Mouse (Mus musculus): ENCODE data around the gene Bcl7c.
"Not testable (repeated sequence)": the region's sequence is repeated elsewhere in the genome, so short reads cannot be mapped to it uniquely, and the experiment has no call there.

Gene Bcl7c

DNA sequence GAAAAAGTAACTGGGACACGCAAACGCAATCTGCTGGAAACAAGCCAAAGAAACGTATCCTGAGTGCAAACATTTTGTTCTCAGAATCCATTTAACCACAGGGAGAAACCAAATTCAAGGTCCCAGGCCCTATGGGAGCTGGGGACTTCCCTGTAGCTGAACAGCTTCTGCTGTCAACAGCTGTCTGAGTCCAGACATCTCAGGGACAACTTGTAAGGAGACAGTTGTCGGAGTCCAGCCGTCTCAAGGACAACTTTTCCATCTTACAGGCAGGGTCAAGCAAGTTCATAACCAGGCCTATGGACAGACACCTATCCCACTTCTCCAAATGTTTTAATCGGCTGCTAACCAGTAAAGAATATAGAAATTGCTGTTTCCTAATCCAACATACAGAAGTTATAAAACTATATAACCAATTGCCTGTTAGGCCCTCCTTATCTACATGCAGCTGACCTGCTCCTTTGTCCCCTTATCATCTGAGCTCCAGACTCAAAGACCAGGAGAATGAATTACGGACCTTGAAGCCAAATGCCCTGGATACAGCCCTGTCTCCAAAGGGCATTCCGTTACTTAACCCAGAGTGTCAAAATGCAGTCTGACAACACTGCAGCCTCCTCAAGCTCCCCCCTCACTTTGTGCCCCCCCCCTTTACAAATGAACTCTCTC lies 26.7 kb downstream of the Bcl7c start:
- no peak for DNase-seq

DNA sequence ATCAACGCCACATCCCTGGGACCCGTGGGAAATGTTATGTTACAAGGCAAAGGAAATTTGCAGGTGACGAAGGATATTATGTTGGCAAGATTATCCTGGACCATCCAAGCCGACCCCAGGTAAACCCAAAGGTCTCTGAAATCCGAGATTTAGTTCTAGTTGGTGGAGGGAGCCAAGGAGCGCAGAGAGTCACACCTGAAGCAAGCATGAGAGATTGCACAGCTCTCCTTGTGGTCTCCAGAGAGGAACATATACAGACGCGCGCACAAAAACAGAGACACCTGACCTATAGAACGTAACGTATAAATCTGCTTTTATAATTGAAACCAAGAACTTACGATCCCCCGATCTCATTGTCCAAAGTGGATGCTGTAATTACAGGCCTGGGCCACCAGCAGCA lies 28.2 kb downstream of the Bcl7c start:
- DNase-seq: no peak

DNA sequence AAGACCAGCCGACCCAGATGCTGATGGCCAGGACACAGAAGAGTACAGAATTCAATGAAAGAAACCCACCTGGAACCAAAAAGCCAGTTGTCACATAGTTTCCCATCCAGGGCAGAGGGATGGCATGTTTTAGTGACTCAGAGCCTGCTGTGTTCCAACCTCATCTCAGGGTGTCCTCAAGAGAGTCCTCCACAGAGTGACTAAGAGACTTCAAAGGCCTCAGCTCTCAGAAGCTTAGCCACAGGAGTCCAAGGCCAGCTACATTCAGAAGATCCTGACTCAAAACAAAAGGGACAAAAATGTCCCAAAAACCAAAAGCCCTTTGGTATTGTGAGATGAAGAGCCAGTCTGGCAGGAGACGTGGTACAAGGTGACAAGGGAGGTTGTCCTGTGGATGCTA lies 29.9 kb downstream of the Bcl7c start:
- DNase-seq: no peak

DNA sequence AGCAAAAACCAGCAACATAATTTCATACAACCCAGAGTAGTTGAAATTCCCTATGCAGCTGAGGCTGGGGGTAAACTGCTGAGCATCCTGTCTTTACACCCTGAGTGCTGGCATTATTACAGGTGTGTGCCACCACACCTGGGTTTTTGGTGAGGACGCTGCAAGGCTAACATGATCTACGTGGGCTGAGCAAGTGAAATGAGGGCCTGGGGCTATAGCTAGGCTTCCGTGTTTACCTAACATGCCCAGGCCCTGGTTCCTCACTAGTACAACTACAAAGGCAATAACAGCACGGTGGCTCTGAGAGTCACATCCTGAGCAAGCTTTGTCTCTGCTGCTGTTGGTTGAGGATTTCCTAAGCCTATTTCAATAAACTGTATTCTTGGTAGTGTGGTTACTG lies 31.1 kb downstream of the Bcl7c start:
- no peak for DNase-seq

DNA sequence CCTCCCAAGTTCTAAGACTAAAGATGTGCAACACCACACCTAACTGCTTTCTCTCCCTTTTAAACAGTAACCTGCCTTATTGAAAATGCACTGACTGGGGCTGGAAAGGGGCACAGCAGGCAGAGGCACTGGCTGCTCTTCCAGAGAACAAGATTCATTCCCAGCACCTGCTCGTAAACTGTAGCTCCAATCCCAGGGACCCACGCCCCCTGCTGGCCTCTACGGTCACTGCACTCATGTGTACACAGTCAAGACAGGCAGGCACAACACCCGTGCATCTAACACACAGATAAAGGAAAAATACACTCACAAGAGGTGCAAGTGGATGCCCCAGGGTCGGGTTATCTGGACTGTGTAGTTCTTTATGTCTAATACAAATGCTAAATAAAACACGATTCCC lies 31.7 kb downstream of the Bcl7c start:
- peak; percentile 21 to 36 for DNase-seq

DNA sequence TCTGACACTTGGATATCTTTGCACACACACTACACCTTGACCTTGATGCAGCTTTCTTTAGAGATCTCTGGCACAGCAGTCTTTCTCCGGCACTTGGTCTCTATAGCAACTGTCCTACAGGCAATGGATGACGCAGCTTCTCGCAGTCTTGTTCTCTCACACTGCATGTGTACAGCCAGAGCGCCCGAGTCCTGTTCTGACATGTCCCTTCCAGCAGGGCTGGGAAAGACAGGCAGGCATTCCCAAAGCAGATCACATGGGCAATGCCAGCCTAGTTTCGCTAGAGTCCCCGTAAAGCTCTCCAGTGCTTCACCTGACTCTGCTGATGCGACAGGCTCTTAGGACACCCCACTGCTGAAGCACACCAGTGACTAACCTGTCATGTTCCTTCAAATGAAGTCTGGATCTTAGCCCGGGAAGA lies 33.3 kb downstream of the Bcl7c start:
- DNase-seq: no peak

DNA sequence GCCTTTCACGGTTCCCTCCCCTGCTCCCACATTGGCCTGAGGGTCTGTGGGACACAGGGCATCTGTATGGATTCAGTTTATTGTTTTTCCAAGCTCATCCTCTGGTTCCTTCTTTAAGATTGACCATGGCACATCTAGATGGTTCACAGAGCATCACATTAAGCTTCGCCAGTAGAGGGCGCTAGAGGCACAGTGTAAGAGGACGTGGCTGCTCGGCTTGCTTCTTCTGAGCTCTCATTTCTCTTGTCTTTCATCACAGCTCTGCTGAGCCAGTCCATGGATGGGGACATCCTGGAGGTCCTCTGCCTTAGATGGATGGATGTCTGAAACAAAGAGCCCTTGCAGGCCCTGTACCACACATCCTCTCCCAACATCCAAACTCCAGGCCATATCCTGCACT lies 33.8 kb downstream of the Bcl7c start:
- DNase-seq: peak; percentile 26 to 62

DNA sequence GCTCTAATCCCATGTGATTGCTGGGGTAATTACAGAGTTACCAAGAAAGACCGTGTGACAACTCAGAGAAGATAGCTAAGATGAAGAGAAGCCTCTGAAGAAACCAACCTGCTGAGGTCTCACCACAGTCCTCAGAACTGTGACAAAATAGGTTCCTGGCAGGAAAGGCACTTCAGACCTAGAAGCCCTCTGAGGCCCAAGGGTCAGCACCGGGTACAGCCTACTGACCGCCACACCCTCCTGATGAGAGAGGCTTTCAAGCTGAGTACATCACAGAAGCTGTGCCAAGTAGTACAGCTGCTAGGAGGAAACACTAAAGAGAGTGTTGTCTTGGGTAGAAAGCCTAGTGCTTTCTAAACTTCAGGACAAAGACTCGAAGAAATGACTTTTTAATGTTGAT lies 36.0 kb downstream of the Bcl7c start:
- DNase-seq: no peak

DNA sequence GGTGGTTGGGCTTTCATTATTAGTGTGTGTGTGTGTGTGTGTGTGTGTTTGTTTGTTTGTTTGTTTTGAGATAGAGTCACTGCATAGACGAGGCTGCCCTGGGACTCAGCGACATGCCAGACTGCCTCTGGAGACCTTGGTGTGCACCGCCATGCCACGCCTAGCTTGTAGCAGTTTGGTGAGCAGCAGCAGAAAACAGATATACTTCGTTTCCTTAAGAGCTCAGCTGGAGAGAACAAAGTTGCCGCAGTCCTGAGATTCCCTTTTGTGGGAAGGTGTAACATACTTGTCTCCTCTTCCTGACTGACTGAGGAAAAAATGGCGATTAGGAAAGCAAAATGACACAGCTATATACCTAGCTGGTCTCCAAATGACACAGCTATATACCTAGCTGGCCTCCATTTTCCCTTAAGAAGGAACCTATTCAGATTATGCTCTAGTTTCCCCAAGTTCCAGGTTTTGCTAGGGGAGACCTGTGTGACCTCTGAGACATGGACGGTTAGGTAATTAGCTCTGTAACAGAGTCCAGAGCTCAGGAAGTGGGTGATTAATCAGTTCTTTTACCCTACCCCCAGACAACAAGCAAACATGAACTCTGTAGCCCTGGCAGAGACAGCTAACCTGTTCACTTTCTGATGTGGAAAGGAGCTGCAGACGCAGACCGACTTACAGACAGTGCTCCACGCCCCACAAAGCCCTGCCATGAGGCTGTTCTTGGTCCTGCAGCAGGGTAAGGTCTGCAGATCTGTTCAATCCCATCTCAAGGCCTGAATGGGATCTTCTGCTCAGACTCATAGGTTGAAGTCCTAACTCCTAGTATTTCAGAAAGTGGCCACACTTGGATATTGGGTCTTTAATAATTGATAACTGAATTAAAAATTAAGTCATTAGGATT lies 36.6 kb downstream of the Bcl7c start:
- no peak for DNase-seq

DNA sequence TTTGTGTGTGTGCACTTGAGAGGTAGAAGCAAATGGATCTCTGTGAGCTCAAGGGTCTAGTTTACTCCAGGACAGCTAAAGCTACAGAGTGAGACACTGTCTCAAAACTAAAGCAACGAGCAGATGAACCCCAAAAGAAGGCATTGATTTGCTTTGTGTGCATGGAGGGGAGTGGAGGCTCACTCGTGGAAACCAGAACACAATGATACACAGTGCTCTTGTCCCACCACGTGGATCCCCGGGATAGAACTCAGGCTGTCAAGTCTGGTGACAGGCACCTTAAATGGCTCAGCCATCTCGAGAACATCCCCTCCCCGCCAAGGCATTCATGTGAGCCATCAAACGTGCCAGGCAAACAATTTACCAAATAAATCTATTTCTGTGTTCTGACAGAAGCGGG lies 41.6 kb downstream of the Bcl7c start:
- DNase-seq: no peak

DNA sequence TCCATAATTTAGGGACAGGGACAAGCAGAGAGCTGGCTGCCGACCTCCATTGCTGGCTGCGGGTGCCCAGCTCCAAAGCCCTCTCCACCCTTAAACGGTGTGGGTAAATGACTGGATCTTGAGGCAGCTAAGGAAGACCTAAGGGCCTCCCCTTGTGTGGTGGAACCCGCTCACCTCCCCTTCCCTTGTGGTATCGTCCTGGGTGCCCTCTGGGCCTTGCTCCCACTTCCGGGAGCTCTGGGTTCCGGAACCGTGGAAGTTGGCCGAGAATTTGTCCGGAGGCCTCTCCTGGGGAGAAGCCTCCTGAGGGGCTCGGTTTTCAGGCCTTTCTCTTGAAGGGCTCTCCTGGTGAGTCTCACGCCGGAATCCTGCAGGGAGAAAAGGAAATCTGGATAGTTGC lies 42.1 kb downstream of the Bcl7c start:
- DNase-seq: no peak

DNA sequence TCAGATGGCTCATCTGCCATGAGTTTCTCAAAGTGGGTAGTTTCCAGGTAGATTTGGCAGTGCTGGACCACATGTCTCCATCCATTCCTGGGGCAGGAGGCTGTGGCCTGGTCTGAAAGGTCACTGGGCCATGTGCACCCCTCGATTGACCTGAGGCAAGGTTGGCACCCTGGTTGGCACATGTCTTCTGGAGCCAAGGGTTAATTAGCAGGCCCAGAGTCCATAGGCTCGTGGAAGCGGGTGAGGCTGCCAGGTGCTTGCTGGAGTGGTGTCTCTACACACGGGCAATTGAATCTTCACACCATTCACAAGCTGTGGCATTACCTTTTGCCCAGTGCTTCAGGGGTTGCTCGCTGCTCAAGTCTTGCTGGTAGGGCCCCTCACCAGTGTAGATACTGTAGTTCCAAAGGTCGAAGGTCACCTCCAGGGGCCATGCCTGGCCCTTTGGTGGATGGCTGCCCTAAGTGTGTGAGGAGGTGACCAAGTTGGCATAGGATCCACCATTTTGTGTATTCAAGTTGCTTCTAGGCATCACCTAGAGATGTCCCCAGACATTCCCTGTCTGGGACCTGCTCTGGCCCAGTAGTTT lies 42.6 kb downstream of the Bcl7c start:
- no peak for DNase-seq

DNA sequence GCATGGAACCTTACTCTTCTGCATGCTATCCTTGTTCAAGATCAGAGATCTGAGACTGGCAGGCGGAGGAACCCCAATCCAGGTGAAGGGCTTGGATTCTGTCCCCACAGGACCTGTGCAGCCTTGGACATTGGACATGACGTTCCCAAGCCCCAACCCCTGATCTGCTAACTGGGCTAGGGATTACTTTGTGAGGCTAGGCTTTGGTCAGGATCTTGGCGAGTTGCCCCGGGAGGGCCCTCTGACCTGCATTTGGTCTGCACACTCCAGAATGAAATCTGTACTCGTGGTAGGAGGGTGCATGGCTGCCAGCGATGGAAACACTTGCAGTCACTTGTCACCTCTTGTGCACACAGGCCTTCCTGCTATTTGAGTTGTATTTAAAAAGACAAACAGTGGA lies 45.8 kb downstream of the Bcl7c start:
- DNase-seq: no peak

DNA sequence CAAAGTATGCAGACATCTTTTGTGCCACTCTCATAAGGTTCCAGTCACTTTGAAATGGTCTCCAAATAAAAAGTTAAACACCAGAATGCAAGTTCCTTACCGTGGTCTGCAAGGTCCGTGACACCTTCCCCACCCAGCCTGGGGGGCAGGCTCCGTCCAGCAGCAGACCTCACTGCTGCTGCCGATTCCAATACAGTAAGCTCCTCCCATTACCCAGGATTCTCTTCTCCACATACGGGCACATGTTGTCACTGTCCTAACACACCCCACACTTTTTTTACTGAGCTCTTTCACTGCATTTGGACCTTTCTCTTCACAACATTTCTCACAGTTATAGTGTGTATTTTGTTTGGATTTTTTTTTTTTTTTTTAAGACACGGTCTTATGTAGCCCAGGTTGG lies 46.9 kb downstream of the Bcl7c start:
- no peak for DNase-seq

DNA sequence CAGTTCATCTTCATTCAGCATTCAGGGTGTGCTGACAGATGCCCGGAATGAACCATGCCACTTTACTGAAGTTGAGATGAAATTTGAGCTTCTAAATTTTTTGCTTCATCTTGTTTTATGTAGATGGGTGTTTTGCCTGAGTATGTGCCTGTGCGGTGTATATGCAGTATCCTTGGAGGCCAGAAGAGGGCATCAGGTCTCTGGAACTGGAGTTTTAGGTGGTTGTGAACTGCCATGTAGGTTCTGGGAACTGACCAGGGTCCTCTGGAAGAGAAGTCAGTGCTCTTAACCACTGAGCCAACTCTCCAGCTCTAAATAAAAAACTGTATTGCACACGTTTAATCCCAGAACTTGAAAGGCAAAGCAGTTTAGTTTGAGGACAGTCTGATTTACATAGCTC lies 47.9 kb downstream of the Bcl7c start:
- DNase-seq: no peak

DNA sequence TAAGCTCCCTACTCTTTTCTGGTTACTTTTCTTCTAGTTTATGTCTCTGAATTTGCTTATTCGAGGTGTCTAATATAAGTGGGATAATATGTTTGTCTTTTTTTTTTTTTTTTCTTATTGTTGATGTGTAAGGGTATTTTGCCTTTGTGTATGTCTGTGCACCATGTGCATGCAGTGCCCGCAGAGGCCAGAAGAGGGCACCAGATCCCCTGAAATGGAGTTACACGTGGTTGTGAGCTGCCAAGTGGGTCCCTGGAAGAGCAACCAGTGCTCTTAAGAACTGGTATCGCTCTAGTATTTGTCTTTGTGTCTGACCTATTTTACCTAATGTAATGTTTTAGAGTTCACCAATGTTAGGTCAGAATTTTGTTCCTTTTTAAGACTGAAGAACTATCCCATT lies 51.8 kb downstream of the Bcl7c start:
- DNase-seq: peak; percentile 24 to 46

DNA sequence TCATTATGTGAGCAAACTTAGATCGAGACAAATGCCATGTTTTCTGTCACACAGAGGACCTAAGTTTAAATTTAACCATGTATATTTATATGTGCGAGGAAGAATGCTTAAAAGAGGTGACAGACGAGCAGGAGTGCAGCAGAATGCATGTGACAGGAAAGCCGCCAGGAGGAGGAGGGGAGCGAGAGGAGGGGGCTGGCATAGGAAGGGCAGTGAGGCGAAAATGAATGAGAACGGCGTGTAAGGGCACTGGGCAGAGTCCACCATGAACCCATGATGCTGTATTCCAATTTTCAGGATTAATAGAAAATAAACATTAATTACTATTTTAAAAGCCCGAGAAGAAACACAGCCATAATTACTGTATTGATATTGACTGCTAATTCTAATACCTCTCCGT lies 54.4 kb downstream of the Bcl7c start:
- no peak for DNase-seq

DNA sequence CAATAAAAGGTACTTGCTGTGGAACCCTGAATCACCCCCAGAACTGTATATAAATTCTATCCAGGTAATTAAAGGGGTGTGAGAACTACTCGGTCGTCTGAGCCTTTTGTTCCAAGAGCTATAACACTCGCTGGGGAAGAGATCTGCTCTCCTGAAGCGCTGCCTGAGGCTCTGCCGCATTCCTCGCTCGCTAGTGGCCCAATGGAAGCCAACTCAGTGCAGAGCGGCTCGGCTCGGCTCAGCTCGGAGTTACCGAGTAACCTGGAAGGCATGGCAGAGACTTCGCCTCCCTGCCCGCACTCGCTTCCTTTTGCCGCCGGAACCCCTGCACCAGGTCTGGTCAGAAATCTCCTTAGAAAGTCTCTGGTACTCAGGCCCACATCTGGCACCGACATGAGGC lies 56.7 kb downstream of the Bcl7c start:
- DNase-seq: no peak

DNA sequence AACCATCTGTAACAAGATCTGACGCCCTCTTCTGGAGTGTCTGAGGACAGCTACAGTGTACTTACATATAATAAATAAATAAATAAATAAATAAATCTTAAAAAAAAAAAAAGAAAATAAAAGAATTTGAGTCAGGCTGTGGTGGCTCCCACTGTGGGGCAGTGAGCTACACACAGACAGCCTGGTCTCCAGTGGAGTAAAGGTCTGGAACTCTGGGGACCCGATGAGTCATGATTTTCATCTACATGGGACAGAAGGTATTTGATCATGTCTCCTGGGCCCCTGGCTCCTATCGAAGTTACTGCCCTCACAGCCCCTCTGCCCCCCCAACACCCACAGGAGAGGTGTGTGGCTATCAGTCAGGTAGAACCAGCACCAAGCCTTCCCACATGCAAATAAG lies 57.1 kb downstream of the Bcl7c start:
- no peak for DNase-seq

DNA sequence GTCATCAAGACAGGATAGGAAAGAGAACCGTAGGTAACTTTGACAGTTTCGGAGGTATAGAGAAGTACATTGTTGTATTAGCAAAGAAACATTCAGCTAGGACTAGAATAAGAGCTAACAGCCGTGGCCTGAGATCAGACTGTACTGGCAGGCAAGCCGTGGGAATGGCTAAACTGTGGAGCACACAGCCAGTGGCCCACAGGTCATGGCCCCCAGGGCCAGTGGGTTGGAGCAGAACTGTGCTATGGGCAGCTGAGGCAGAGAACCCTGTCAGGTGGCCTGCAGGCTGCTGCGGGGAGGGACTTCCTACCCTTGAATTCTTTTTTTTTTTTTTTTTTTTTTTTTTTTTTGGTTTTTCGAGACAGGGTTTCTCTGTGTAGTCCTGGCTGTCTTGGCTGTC lies 59.5 kb downstream of the Bcl7c start:
- no peak for DNase-seq

DNA sequence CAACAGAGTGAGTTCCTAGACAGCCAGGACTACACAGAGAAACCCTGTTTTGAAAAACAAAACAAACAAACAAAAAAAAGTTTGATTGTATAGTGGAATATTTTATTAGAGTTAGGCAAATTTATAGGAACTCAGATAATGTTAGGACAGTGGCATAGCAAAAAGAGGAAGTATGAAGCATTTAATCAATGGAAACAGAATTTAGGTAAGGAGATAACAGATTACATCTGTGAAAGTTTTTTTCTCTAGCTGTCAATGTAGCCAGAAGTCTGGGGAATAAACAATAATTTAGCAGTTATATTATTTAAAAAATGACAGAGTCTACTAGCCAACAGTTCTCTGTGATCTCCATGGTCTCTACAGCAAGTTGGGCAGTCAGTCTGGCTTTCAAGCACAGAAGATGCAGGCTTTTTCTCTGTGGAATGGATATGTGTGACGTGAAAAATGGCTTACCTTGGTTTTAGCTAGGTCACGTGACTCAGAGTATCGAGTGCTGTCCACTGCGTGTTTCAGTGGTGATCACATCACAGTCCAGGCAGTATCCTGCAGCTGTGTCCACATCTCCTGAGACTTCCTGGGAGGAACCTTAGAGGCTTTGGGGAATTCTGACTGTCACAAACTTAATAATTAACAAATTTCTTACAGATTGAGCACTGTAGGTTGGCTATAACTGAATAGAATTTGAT lies 60.1 kb downstream of the Bcl7c start:
- no peak for DNase-seq

DNA sequence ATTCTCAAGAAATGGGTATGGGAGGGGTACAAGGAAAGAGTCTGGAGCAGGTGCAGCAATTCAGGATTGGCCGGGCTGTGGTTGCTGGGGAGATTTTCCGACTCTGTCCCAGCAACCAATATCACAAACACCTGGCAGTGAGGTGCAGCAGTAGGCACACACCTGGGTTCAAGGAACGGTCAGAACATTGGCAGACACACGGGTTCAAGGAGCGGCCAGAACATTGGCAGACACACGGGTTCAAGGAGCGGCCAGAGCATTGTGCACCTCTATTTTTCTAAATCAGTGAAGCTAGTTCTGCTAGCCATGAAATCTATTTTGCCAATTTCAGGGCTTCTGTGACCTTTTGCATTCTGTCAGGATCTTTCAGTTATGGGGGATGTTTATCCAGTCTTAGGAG lies 61.2 kb downstream of the Bcl7c start:
- not testable (repeated sequence) for DNase-seq

DNA sequence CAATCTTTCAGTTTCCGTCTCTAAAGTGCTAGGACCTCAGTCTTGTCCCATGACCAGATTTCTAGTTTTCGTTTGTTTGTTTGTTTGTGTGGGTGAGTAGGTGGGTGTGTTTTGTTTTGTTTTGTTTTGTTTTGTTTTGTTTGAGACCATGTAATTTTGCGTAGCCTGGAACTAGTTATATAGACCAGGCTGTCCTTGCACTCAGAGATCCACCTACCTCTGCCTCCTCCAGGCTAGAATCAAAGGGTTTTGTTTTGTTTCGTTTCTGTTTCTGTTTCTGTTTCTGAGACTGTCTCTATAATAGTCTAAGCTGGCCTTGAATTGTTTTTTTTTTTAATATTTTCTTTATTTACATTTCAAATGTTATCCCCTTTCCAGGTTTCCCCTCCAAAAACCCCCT lies 62.4 kb downstream of the Bcl7c start:
- DNase-seq: no peak

DNA sequence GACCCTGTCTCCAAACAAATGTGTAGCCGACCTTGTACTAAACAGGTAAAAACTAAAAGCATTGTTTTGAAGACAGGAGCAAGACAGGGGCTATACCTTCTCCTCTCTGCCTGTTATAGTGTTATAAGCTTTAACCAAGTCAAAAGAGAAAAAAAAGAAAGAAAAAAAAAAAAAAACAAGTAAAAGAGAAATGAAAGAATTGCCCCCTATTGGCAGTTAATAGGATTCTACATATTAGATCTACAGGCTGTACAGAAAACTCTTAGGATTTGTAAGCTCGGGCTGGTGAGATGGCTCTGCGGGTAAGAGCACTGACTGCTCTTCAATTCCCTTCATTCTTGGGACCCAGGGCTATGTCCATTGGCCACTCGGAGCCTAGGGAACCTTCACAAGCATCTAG lies 66.5 kb downstream of the Bcl7c start:
- no peak for DNase-seq
